Mouse (Mus musculus): ENCODE data around the gene Syt2.

DNA sequence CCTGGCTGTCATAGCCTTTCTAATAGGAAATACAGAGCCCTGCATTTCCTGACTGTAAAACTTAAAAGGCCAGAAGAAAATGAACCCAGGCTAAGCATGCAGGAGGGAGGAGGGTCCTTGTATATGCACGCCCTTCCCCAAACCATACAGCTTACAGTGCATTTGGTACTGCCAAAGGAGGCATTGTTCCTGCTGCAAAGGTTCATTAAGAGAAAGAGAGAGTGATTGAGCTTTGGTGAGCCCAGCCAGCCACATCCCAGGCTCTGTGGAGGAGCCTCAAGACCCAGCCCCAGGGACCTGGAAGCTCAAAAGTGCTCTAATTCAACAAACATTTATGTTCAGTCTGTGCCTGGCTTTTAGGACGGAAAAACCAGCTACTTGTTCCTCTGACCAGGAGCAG is 53.7 kb downstream of the Syt2 start:
- TF ChIP-seq POLR2A (IDR thresholded peaks at IDR 0.05; ENCODE audit: extremely low read depth, insufficient read depth, low read length) (no peak), CTCF (IDR thresholded peaks at IDR 0.05; ENCODE audit: extremely low read depth, insufficient read depth, low read length) (no peak)

Data from cortical plate, adult 2 months (tissue).